Mouse (Mus musculus) monocyte, adult 2 months (primary cell): ENCODE measurements around the gene Dcst2.

Experiments used
- DNase-seq, 2 experiments: peaks; one replicate each; pipeline ENCODE4 v3.0.0; 2022; ENCODE audit warnings: low spot score in 2 of 2, low read depth in 1 of 2

Gene Dcst2

GRCm38 (mm10) chr3:89360237-89360636 lies 1.5 kb upstream of the Dcst2 start:
- DNase-seq, result no peak

GRCm38 (mm10) chr3:89364631-89365030 lies 2.9 kb downstream of the Dcst2 start:
- DNase-seq, result no peak

GRCm38 (mm10) chr3:89365153-89365485 lies 3.3 kb downstream of the Dcst2 start, which contains the start of gene Dcst1:
Dcst1 (minus strand) TSS chr3:89365253.
- no peak for DNase-seq

DNA sequence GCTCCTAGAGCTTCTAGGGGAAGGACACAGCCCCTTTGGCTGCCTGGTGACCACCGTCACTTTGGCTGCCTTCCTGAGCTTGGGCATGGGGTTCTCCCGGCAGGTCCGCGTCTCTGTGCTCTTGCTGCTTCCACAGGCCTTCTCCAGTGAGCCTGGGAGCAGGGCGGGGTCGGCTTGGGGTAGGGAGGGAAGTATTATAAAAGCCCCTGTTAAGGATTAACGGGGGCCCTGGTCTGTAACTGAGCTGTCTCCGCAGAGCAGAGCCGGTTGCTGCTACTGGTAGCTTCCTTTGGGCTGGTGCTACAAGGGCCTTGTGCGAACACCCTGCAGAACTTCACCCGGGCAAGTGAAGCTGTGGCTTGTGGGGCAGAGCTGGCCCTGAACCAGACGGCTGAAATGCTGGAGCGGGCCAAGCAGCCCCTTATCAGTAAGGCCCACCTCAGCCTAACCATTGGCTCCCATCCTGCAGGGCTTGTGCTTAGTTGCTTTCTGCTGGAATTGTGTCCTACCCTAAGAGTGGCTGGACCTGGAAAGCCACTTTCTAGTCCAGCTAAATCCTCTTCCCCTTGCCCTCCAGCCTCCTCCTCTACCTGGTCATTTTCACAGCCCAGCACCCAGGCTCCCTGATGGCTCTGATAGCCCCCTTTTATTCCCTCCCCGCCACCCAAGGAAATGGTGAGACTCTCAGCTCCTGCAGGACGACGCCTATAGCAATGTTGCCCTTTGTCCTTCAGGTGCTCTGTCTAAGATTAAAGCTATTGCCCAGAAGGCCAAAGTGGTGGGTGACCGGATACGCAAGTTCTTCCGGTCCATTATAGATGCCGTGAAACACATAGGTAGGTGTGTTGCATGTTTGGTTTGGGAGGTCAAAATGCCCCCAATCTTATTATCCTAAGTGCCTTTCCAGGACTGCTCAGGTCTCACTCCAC lies 4.0 kb downstream of the Dcst2 start:
- DNase-seq, result no peak

DNA sequence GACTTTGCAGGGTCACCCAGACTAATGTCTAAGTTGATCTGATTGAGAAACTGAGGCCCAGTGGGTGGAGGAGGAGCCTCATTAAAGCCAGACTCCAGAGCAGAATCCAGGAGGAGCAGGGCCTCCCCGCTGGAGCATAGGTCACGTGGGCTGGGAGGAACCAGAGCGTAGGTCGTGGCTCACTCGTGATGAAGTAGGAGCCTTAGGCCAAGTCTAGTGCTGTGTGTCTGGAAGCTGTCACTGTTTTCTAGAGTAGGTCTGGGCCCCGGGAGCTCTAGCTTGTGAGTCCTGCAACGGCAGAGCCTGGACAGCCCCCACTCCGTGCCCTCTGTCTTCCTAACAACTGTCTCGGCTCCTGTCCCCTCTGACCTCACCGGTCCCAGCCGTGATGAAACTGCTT lies 5.6 kb downstream of the Dcst2 start:
- no peak for DNase-seq

DNA sequence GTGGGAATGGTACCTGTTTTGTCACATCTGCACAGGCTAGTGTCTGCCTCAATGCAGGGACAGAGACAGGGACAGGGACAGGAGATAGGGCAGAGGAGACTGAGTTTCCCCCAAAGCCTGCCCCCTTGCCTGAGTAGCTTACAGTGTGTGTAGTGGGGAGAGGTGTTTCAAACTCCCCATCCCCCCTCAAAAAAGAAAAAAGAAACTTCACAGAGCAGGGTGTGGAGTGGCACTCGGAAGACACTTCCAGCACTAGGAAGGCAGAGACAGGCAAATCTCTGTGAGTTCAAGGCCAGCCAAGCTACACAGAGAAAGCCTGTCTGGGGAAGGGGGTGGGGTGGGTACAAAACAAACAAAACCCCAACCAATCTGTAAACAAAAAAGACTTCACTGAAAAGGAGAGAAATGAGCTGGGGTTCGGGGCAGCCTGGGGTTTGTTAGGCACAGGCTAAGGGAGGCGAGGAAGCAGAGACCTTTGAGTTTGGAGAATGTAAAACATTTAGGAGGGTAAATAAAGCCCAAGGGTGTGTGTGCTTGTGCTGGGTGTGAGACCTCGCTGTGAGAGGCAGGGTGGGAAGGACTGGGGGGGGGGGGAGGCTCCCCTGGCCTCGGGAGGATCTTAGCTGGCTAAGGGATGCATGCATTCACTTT lies 11.9 kb downstream of the Dcst2 start:
- no peak for DNase-seq

GRCm38 (mm10) chr3:89377831-89378230 lies 16.1 kb downstream of the Dcst2 start:
- DNase-seq, result no peak

DNA sequence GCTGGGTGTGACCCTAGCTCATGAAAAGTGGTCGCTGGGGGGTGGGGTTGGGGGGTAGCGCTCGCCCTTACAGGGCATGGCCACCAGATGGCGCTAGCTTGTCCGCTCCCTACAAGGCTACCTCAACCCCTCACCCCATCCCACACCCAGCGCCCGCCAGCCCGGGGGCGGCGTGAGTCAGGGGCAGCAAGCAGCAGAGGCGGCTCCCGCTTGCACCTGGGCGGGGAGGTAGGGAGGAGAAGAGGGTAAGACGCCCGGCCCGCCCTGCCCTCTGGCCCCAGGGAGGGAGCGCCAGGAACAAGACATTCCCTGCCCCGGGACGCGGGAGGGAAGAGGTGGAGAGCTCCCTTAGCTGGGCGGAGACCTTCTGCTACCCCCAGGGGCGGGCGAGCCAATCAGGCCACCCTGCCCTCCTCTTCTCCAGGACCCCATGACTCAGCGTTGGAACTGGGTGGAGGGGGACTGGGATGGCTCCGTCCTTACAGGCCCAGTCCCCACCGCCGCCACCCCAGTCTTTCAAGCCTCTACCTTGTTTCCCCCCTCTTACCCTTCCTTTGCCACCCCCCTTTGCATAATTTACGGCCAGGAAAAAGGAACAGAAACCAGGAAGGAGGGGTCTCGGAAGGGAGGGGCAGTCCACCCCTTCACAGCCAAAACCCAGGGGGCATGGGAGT lies 16.8 kb downstream of the Dcst2 start:
- peak in 1 of 2 experiments; percentile 40 for DNase-seq

- no peak for DNase-seq
These were observed 17.8 kb downstream of the Dcst2 start for GRCm38 (mm10) chr3:89379388-89380131.

GRCm38 (mm10) chr3:89380291-89380690 lies 18.5 kb downstream of the Dcst2 start:
- no peak for DNase-seq

DNA sequence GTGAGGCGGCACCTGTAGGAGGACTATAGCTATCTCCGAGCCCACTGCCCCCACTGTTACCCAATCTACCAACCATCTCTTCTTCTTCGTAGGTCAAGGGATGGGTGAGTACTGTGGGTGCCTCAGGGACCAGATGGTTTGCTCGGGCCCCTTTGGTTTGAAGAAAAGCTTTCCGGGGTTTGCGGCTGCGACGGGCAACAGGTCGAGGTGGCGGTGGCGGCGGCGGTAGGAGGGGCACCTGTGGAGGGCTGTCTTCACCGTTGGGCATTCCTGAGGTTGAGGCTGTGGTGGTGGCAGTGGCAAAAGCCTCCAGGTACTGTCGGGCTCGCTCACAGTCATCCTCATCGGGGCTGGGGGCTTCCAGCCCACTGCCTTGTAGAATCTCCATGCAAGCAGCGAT lies 18.9 kb downstream of the Dcst2 start:
- no peak for DNase-seq

GRCm38 (mm10) chr3:89381233-89381632 lies 19.5 kb downstream of the Dcst2 start:
- DNase-seq, result no peak

- DNase-seq, result no peak
These were observed 20.5 kb downstream of the Dcst2 start for GRCm38 (mm10) chr3:89382033-89382882.

GRCm38 (mm10) chr3:89382950-89383349 lies 21.2 kb downstream of the Dcst2 start:
- no peak for DNase-seq

- no peak for DNase-seq
These were observed 22.0 kb downstream of the Dcst2 start for GRCm38 (mm10) chr3:89383651-89384255.

DNA sequence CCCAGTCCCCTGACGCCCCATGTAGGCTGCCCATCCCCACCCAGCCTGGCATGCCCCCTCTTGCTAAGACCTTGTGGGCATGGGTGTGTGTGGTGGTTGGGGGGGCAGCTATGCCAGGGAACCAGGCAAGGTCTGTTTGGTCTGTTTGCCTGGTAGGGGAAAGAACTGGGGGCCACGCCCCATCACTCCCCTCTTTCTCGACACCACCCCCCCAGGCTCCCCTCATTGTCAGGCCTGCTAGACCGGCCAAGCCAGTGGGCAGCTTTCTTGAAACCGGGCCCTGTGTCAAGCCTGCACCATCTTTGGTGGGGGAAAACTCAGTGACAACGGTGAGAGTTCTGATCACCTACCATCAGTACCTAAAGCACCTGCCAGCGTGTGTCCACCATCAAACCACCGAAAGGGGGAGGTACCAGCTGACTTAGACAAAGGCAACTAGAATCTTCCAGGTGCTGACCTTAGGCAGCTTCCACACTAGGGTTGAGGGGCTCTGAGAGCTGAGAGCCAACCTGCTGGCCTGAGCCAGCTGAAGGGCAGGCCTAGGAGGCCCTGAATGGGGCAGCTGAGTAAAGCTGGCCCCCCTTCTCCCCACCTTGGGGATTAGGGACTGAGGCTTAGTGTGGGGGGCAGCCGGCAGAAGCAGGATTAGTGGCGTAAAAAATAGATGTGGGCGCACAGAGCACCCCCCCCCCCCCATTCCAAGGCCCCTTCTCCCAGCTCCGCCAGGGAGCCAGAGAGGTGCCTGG lies 22.7 kb downstream of the Dcst2 start:
- no peak for DNase-seq

DNA sequence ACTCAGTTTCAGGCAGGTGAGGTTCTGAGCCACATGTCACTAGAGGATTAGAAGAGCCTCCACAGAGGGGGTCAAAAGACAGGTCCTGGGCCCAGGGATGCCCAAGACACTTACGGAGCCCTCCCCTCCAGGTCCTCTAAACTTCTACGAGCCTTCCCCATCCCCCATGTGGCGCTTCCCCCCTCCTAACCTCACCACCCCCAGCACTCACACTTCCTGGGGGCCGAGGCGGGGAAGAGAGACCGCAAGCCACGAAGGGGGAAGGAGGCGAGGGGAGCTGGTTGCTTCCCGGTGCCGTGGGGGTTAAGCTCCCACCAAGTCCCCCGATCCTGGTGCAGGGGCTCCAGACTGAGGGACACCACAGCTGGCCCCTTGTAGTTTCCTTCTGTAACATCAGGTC lies 23.7 kb downstream of the Dcst2 start:
- no peak for DNase-seq

DNA sequence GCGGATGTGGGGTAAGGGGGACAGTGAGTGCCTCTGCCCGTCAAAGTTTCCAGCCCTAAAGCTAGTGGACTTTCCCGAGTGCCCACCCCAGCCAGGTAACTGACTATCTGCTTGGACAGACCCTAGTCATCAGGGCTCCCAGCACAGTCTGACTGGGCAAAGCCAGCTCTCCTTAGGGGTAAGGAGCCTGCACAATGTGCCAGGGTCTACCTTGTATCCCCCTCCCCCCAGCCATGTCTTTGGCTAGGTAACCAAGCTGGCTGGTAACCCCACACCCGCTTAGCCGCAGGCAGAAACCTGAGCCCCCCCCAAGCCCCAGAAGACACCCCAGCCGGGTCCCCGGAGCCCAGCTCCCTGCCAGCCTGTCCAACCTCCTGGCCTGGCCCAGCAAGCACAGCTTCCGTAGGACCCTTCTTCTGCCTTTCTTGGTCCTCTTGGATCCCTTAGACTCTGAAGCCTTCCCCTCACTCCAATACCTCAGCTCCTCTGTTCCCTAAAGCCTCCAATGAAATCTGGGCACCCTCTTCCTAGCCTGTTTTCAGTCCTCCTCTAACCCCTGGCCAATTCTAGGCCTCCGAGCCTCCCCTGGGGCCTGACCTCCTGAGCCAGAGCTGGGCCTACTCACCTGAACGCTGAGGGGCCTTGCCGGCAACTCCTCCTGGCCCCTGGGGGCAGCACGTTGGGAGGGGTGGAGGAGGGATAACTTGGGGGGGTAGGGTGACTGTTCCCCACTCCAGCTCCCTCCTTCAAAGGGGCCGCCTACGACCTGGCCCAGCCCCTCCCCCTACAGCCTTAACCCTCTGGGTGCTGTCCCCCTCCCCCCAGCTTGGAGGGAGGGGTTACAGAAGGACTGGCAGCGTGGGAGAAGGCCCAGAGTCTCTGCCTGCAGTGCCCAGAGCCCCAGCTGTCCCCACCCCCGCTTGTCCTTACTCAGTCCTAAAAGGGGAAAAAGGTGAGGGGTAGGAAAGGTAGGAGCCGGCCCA lies 25.0 kb downstream of the Dcst2 start:
- DNase-seq, result no peak
